Mouse (Mus musculus) thymus, postnatal 4 days (tissue): ENCODE results near the gene Cradd.

Experiments used
- DNase-seq: peaks from one replicate; pipeline ENCODE4 v3.0.0; 2021

Gene Cradd

DNA sequence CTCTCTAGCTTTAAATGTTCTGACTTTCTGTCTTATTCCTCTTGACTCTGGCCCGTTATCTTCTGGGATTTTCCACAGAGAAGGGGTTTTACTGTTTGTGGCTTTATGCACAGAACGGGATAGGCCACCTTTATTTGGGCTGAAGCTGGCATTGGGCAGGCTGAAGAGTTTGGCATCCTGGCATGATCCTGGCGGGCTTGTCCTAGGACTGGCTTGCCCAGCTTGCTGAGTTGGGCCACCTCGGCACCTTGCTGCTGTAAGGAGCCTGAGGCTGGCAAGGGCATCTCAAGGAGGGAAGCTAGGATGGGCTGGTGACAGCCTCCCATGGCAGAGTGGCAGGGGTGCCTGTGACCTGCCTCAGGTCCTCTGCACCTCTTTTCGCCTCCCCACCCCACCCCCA lies 55.6 kb downstream of the Cradd start:
- no peak for DNase-seq

DNA sequence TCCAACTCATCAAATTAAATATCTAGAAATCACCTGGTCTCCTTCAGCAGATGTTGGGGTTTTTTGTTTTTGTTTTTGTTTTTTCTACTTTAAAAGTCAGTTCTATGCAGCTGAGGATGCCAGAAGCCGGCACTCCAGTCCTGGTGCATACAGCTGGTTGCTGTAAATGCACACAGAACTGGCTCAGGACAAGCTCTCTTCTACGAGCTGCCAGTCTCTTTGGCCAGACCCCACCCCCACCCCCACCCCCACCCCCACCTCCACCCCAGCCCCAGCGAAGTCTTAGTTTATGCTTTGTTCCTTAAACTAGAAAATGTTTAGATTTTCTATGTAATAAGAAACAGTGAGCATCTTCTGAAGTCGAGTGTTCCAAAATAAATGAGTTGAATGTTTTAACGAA lies 57.0 kb downstream of the Cradd start:
- no peak for DNase-seq

DNA sequence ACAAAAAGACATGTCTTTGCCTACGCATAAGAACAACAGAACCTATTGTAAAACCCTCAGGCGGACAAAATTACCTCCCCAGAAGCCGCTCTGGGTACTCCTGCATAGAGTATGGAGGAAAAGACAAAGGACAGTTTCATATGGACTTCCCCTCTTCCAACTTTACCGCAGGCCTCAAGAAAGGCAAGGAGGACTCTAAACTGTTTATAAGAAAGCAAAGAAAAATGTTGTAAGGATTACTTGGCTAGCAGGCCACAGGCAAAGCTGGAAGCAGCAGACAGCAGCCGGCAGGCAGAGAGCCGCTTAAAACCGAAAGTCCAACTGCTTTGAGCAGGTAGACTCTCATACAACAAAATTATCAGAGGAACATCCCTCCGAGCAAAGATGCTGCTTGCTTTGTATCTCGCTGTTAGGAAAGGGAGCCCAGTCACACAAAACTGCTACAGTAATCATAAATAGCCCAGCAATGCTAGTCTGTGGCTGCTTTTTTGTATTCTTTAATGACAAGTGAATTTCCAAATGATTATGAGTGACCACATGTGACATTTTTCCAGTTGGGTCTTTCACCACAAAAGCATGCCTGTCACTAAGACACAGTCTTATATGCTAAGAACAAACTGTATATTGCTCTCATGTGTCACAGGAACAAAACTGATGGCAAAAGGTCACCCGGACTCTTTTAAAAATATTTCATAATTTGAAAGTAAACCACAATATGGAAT lies 57.7 kb downstream of the Cradd start:
- DNase-seq = no peak

DNA sequence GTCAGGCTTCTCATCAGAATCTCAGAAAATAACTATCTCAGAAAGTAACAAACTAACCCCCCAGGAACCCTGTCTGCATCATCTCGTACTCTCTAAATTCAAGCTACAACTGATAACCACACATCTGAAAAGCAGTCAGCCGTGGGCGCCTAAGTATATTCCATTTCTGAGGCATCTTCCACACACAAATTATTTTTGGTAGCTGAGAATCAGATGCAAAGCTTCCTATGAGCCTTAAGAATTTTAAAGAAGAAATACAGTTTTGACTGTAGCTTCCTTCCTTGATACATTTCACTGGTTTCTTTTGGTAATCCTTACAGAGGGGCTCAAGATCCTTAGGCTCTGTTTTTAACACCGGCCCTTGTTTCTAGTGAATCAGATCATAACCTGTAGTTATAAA lies 58.4 kb downstream of the Cradd start:
- DNase-seq = no peak

DNA sequence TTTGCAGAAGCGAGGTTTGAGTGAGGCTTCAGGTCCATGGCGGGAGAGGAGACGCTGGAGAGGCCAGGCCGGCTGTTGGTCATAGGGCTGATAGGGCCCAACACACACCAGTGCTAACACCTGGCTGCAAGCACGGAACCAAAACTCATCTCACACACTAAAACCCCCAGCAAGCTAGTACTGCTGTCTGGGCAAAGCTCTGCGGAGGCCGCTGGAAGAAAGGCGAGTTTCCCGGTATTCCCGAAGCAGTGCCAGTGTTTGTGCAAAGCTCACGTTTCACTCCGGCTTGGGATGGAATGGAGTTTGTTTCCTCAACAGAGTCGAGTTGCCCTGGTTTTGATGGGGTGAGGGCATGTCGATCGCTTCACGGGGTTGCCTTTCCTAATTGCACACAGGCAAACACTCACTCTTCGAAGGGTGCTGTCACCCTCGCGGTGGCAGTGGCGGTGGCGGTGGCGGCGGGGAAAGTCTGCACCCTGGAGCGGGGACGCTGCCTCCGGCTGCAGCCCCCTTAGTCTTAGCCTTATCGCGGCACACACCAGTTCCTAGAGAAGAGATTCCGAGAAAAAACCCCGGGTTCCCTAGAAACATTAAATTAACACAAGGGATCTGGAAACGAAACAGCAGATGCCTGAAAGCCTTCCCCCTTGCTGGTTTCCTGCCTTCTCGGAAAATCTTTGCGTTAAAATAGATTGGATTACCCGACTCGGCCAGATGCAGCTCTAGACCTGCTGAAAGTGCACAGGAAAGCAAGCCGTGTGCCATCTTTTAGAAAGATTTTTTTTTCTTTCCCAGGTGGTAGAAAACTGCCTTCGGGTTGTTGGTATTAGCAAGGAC lies 59.2 kb downstream of the Cradd start:
- DNase-seq = peak; percentile 80

DNA sequence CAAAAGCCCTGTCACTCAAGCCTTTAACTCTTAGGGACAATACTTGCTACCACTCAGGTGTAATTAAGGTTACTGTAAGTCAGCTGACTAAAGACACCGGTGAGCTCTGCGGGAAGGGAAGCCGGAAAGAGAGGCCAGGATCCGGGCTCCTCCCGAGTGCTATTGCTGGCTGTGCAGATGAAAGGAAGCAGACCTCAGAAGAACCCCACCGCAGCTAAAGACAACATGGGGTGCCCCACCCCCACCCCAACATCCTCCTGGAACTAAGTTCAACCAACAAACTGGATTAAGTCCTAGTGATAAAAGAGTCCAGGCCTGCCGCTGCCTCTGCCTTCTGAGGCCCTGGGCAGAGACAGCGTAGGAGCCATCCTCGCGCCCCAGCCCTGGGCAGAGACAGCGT lies 61.5 kb downstream of the Cradd start:
- peak; percentile 64 for DNase-seq

DNA sequence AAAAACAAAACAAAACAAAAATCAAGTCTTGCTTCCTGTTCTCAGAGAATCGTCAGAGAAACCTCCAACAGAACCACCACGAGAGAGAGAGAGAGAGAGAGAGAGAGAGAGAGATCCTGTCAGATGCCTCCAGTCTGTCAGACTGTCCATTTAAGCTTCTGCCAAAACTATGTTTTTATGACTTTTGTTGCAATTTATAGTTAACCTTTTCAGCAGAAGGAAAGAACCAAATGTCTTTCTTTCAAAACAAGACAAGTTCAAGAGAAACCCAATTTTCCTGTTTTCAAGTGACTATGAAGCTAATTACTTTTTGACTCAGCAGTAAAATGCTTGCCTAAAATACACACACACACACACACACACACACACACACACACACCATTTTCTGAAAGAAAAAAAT lies 62.7 kb downstream of the Cradd start:
- no peak for DNase-seq

DNA sequence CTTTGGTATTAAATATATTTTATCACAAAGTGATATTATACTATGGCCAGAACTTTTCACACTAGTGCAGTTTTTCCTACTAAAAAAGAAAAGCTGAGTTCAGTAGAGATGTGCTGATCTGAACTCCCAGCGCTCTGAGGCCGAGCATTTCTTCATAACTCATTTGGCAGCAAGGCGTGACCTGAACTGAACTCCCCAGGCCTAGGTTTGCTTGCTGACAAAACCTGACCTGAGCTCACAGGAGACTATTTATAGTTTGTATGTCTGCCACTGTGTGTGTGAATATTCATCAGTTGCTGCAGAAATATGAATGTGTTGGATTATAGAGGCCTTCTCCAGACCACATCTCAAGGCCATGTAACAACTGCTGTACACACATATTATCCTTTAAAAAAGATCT lies 63.5 kb downstream of the Cradd start:
- no peak for DNase-seq

DNA sequence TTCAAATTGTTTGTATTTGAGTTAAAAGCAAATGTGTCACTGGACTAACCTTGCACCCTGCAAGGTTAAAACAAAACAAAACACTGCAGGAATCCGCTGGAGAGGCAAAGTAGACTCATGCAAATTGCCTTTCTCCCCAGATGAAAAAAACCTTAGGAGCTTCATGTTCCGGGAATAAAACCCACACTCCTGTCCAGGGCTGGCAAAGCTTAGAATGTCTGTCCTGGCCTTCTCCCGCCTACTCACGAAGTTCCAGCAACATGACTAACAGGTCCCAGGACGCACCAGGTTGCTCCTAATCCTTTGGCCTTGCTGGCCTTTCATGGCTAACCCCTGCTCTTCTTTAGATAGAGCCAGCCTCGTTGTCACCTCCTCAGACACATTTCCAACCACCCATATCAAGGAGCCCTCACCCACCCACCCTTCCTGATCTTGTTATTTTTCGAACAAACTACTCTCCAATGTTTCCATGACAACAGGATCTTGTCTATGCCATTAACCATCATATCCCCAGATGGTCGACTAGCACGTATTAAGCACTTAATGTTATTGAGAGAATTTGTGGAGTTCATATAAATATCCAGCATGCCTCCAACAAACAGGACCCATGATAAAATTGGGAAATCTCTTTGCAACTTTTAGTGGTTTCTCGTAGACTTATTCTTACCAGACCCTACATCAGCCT lies 65.3 kb downstream of the Cradd start:
- no peak for DNase-seq

DNA sequence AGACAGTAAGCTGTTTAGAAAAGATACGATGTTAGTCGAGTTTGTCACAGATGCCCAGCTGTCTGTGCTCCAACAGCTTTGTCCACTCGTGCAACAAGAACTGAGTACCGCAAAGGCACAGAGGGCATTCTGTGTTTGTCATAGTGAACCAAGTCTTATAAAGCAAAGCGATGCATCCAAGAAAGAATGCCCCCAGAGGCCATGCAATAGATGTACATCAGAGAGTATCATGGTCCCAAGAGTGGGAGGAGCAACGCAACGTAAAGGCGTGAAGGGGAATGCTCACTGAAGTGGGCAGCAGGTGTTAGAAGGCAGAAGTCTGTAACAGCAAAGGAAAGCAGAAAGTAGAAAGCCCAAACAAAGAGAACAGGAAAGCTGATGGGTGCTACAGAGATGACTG lies 66.0 kb downstream of the Cradd start:
- no peak for DNase-seq

DNA sequence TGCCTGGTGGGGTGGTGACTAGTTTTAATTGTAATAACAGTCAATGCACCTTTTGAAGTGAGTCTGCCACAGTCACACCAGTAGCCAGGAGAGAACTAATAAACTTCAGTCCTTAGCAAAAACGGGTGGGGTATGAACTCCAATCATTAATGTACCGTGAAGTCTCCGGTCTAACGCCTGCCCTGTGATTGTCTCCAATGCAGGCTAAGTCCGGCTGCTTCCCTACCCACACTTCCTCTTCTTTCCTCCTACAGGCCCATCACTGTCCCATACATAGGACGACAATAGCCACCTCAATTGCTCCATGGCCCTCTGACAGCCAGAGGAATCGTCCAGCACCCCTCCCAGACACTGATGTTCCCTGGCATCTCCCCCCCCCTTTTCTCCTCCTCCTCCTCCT lies 67.8 kb downstream of the Cradd start:
- DNase-seq = no peak

DNA sequence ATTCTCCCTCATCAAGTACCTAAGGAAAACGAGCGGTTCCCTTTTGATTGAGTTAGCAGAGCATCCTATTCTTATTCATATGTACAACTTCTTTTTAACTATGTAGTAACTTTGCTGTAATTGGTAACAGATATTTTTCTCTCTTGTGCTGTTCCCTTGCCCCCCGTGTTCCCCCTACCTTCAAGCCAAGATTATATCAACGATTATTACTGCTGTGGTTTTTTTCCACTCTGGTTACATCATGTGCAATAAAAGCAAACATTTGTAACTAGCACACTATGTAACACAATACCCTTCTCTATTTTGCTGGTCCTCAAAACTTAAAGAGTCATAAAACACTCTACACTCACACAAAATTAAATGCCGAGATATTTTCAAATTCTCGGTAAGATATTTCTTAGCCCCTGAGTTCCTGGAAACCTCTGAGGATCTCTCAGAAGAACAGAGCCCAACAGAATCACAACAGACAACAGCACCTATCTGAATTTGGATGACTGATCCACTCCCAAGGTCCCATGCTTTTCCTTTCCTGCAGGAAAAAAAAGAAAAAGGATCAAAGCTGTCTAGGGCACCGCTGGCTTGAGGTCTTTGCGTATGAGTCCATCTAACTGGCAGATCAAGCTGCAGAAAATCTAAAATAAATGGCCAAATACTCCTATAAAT lies 68.8 kb downstream of the Cradd start:
- no peak for DNase-seq

DNA sequence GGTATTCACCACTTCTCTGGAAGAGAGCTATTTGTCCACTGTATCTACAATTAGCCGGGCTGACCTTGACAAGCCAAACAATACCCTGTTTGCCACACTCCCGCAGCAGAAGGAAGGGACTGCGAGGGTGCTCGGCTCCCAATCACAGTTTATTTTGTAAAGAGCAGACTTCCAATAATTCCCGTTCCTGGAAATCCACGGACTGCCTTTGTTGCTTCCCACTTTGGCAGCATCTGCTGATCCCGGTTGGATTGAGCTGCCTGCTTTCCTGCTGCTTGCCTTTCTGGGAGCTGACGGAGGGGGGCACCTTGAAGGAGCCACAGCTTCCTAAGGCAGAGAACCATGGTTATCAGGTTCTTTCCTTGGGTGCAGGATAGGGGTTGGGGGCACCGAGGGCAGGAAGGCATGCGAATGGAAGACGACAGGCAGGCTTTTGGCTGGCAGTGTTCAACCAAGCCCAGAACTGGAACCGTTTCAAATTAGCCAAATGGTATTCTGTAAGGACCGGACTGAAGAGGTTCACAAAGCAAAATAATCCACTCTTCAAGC lies 69.4 kb downstream of the Cradd start:
- DNase-seq = no peak

DNA sequence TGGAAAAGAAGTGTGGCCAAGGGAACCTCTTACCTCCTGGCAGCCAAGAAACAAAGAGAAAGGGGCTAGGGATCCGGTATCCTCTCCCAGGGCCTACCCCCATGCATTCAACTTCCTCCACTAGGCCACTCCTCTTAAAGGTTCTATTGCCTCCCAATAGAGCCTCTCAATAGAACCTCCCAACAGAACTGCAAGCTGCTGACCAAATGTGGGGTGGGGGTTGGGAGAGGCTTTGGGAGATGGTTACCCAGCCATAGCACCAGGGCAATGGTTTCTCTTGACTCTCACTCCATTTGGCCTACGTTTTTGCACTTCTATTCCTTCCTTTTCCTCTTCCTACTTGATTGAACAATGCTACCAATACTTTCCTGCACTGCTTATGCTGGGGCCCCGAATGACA lies 69.9 kb downstream of the Cradd start:
- no peak for DNase-seq

DNA sequence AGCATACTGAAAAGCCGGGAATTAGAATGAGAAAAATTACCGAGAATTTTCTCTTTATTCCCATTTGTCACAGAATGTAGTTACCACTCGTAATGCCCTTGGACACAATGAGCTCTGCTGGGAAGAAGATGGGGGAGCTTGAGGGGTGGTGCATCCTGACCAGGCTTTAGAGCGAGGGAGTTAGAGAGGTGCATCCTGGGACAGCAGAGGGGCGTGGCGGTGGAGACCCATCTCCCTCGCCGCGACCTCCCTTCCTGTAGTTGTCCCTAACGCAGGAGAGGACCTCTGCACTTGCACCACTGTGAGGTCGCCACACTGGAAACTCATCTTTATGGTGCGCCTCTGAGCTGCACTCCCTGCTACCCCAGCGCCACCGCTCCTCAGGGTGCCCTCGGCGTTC lies 72.3 kb downstream of the Cradd start:
- DNase-seq = no peak

DNA sequence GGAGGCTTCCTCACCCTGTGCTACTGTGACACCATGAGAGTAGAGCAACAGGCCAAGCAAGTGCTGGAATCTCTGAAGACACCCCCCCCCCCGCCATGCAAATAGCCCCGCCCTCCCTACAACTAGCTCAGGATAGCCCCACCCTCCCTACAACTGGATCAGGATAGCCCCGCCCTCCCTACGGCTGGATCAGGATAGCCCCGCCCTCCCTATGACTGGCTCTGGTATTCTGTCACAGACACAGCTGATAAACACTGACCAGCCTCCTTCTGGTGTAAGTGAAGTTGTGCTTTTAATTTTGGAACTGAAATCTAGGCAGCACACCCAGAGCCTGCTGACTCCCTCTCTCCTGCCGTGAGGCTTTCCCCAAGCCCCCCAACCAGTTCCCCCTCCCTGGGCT lies 75.6 kb downstream of the Cradd start:
- no peak for DNase-seq

DNA sequence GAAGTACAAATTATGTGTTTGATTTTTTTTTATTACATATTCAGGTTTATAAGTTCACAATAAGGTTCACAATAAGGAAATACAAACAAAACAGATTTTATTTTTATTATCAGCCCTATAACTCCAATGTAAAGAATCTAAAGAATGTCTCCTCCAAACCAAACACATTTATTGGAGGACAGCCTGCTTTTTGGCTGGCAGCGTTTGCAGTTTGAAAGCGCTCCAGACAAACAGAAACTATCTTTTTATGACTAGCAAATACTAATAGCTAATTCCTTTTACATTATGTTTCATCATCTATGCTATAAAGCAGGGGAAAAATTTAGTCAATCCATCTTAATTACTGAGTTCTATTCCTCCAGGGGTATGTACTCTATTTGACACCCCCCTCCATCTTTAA lies 77.2 kb downstream of the Cradd start:
- no peak for DNase-seq

DNA sequence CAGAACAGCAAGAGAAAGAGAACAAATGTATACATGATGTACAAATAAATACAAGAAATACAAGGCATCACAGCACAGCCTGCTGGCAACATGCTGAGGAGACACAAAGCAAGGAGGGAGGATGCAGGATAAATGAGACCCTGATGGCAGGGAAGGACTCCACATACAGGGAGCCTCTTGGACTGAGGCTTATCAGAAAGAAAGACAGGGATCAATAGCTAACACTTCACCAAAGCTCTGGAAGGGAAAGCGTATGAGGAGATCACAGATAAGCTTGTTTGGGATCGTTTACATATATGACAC lies 78.3 kb downstream of the Cradd start:
- no peak for DNase-seq

DNA sequence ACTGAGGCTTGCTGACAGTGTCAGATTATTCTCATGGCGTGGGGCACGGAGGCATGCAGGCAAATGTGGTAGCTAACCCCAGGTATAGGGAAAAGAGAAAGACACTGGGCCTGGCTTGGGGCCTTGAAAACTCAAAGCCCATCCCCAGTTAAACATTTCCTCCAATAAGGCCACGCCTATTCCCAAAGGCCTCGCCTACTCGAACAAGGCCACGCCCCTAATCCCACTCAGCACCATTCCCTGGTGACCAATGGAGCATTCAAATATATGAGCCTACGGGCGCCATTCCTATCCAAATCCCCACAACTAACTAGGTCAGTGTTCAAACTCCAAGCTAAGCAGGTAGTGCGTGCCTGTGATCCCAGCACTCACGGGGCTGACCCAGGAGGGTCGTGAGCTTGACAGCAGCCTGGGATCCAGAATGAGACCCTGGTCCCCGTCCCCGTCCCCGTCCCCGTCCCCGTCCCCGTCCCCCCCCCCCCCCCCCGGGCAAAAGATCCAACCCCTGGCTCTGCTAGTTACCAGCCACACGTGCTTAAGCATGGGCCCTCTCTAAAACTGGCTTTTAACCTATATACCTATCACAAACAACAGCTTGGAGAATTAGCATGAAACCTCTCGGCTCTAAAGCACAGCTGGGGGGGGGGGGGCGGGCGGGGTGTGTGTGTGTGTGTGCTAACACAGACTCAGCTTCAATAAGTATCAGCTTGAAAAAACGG lies 78.8 kb downstream of the Cradd start:
- no peak for DNase-seq

DNA sequence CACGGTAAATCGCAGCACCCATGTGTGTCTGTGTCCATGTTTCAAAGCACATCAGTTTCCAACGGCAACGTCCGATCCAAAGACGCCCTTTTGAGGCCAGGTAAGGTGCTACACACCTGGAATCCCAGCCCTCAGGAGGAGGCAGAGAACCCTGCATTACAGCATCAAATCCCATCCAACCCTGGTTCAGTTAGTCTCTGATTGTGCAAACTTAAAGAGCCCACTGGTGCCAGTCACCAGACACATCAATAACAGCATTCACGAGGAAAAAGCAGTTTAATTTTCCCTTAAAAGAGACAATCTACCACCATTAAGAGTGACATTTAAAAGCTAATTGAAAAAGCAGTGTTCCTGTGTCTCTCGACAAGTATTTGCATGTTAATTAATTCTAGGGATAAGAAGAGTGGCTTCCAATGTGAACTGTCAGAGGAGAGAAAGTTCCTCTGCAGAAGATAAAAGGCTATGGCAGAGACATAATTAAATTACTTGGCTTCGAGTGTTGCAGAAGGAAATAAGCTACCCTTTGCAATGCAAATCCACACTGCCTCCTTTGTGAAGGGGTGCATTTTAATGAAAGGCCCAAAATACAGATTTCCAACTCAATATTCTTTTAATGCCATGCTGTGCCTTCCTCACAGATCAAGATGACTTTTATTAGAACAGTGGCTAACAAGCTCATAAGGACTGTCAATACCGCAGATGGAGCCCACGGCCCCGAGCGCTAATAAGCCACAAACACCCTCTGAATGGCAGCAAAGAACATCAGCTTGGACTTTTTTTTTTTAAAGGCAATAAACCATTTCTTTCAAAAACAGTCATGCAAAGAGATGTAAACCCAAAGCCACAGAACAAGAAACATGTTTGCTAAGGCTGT lies 84.5 kb downstream of the Cradd start:
- DNase-seq = no peak

DNA sequence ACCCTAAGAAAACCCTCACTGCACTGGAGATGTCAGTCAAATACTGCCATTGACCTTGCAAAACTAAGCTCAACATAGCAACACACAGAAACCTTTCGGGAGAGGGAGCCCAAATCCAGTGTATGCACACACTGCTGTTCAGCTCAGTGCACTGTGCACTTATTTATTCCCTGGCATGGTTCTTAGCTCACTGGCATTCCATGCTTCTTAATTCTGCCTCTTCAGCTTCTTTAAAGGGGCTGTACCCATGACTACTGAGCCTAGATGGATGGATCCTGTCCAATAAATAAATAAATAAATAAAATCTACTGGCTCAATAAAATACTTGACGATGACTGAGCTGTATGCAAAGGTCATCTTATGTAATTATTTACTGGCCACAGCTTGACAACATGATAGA lies 85.3 kb downstream of the Cradd start:
- DNase-seq = no peak

DNA sequence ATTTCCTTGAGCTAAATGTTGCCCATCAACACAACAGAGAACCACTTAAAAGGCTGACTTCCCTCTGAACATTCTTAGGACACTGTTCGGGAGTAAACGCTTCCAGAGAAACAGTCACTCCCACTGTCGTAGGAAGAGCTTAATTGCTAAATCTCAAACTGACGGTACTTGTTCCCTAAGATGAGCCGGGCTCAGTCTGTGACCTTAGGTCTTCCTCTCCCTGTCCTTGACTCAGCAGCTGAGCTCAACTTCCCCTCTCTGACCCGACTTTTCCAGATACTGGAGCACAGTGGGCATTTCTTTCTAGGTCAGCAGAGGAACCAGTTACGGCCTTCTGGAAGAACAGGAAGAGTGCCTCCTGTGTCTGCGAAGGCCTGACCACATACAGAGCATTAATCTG lies 87.7 kb downstream of the Cradd start:
- no peak for DNase-seq
